Mouse (Mus musculus) heart, postnatal 0 days (tissue): Measurements from ENCODE around the gene Trpc7.

Source experiments
- CTCF ChIP-seq: IDR thresholded peaks from 2 replicates; pipeline ENCODE4 v1.5.1; 2016; ENCODE audit warnings: antibody characterized with exemption, control low read depth, low read depth
- EP300 ChIP-seq: IDR thresholded peaks from 2 replicates; pipeline ENCODE4 v1.6.1; 2016; ENCODE audit warnings: antibody characterized with exemption, low read depth

GRCm38 (mm10) chr13:56882931-56883330 lies 12.9 kb downstream of the Trpc7 start:
- TF ChIP-seq CTCF (no peak), EP300 (no peak)
